Mouse (Mus musculus): Measurements from ENCODE around the gene Eva1a.
A peak's percentile ranks its signal among the peaks of the same experiment; 100 is the strongest.

Gene Eva1a

GRCm38 (mm10) chr6:82070459-82070858, 29.6 kb downstream of the Eva1a start:
- no peak for DNase-seq

- DNase-seq: peak in 1 of 2 experiments; percentile 11
Measured at GRCm38 (mm10) chr6:82073011-82073410, 32.2 kb downstream of the Eva1a start.

GRCm38 (mm10) chr6:82073567-82073966, 32.7 kb downstream of the Eva1a start:
- no peak for DNase-seq

- no peak for DNase-seq
Measured at GRCm38 (mm10) chr6:82076364-82076763, 35.5 kb downstream of the Eva1a start.

GRCm38 (mm10) chr6:82078875-82079274, 38.0 kb downstream of the Eva1a start:
- no peak for DNase-seq

GRCm38 (mm10) chr6:82083655-82084054, 42.8 kb downstream of the Eva1a start:
- no peak for DNase-seq

GRCm38 (mm10) chr6:82084235-82084634, 43.4 kb downstream of the Eva1a start:
- no peak for DNase-seq

- DNase-seq: no peak
Measured at GRCm38 (mm10) chr6:82085313-82085908, 44.6 kb downstream of the Eva1a start.

GRCm38 (mm10) chr6:82088133-82088532, 47.3 kb downstream of the Eva1a start:
- DNase-seq: no peak

GRCm38 (mm10) chr6:82091773-82092172, 50.9 kb downstream of the Eva1a start:
- no peak for DNase-seq

GRCm38 (mm10) chr6:82097705-82098104, 56.9 kb downstream of the Eva1a start:
- DNase-seq: no peak

- no peak for DNase-seq
Measured at GRCm38 (mm10) chr6:82098456-82098855, 57.6 kb downstream of the Eva1a start.

GRCm38 (mm10) chr6:82110473-82110872, 69.6 kb downstream of the Eva1a start:
- no peak for DNase-seq

- DNase-seq: no peak
Measured at GRCm38 (mm10) chr6:82111111-82111510, 70.3 kb downstream of the Eva1a start.

GRCm38 (mm10) chr6:82111540-82111939, 70.7 kb downstream of the Eva1a start:
- no peak for DNase-seq

GRCm38 (mm10) chr6:82112127-82113090, 71.6 kb downstream of the Eva1a start:
- DNase-seq: no peak

- DNase-seq: no peak
Measured at GRCm38 (mm10) chr6:82115335-82115965, 74.6 kb downstream of the Eva1a start.

- no peak for DNase-seq
Measured at GRCm38 (mm10) chr6:82116176-82116575, 75.3 kb downstream of the Eva1a start.

GRCm38 (mm10) chr6:82117871-82118270, 77.0 kb downstream of the Eva1a start:
- DNase-seq: no peak

GRCm38 (mm10) chr6:82119322-82120162, 78.7 kb downstream of the Eva1a start:
- peak; percentile 21 to 38 for DNase-seq

- DNase-seq: no peak
Measured at GRCm38 (mm10) chr6:82125134-82125533, 84.3 kb downstream of the Eva1a start.

- DNase-seq: no peak
Measured at GRCm38 (mm10) chr6:82127827-82128226, 87.0 kb downstream of the Eva1a start.
